Mouse (Mus musculus) megakaryocyte progenitor cell, adult 5-6 weeks (primary cell): ENCODE results near the gene Hesx1. TPM values are rescaled to one million over a fixed set of nuclear protein-coding genes. Genes with fewer than 3 reads are reported as not detected.
"Not testable (repeated sequence)": the region's sequence is repeated elsewhere in the genome, so short reads cannot be mapped to it uniquely, and the experiment has no call there.

Experiments used
- ATAC-seq: replicated peaks from 2 replicates; pipeline ENCODE4 v1.8.0; 2016; ENCODE audit warnings: mild to moderate bottlenecking, moderate TSS enrichment, inconsistent platforms; ENCODE audit not compliant: poor library complexity
- total RNA-seq, 2 experiments: library from RNA; stranded (forward) in 1 of 2; stranded (reverse) in 1 of 2; fragments of 157-497, 149-512 nt in 1 of 2; fragments of 200-1000 nt in 1 of 2; gene quantifications; 2 replicates each; pipeline versions ENCODE4 v1.2.3 to v1.2.4; 2015 to 2017

The Hesx1 gene
- 1.0 and 1.4 TPM in 2 replicates for total RNA-seq (2015)
- total RNA-seq (2017) = 1.1 and 1.3 TPM in 2 replicates

DNA sequence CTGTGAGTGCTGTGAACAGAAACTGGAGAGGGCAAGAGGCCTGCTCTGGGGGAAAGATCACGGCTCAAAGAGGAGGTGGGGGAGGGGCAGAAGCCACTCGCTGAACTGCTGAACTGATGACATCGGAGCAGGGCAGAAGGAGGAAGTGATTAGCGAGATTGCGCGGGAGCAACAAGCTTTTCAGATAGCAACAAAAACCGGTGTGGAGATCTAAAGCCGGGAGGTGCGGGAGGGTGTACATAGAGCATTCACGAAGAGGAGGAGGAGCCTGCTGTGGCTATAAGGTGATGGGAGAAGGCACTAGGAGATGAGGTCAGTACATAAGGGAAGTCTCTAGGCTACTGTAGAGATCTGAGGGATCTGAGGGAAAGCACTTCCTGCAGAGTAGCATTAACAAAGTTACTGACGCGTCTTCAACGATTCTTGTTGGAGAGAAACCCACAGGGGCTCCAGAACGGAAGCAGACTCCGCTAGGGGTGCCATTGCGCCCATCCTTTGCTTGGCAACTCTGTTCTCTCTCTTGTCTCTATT lies at the start of gene Hesx1:
TSS of gene Hesx1 (plus strand) at position 206 of the 531 bp plus-strand sequence.
- peak; percentile 95 for ATAC-seq

- not testable (repeated sequence) for ATAC-seq
Measured at GRCm38 (mm10) chr14:26956139-26956538, 38.1 kb upstream of the Hesx1 start.

DNA sequence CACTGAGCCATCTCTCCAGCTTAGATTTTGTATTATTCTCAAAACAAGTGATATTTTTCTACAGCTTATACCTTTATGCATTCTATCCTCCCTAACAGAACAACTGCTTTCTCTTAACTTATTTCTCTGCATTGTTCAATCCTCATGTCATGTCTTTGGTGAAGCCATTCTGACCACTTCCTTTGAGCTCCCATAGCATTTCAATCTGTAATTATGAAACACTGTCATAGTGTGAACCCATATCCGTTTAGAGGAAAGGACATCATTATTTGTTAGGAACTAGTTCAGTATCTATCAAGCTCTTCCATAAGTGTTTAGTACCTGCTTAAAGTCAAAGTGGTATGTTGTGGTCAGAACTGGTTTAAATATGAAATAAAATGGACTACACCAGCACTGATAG lies 33.7 kb upstream of the Hesx1 start:
- peak; percentile 69 for ATAC-seq

DNA sequence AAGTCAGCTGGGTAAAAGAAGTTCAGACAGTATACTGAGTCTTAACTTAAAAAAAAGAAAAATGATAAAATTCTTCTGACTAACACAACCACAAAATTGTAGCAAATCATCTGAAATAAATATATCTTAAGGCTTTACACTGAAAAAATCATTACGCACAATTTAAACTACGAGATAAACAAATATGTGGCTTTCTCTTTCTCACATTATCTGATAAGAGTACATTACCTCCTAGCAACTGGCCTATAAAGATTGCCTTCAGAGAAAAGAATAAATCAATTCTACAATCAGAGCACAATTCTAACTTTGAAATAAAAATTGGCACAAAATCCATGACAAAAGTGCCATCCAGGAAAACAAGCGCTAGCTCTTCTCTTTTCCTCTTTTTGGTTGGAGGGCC lies 25.1 kb upstream of the Hesx1 start:
- ATAC-seq = no peak

DNA sequence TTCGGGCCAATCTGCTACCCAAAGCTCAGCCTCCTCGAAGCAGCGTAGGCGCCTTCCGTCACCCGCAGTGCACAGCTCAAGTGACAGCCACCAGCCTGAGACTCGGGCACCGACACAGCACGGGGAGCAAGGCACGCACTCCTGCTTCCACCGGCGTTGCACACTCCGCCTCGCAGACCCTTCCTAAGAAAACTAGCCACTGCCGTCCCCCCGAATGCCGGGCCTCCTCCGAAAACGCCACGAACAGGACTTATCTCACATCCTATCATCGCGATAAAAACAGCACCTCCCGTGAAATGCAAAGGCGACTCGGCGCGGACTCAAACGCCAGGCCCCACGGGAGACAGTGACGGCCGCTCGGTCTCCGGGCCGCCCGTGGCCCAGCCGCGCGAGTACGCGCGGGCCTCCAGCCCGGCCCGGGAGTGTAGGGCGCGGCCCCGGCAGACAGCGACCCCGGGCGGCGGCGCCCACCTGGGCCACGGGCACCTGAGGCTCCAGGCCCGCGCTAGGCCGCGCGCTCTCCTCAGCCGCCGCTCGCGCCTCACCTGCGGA lies 24.3 kb upstream of the Hesx1 start:
- ATAC-seq = peak; percentile 54

DNA sequence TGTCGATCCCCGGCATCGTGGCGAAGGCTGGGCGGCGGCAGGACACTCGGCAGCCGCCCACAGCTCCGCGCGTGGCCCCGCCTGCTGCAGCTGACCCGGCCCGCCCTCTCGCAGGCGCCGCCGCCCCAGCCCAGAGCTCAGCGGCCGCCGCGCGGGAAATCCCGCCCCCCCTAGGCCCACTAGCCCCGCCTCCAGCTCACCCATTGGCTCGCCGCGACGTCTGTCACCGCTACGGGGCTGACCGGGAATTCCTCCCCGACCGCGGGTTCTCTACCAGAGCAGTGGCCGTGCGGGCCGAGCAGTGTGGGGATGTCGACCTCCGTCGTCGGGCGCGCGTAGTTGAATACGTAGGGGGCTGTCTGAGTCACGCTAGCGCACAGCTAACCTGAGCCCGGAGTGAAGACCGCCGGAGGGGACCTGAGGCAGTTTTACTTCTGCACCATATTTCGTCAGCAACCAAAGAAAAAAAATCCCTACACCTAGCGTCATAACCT lies 23.7 kb upstream of the Hesx1 start:
- ATAC-seq = peak; percentile 94

DNA sequence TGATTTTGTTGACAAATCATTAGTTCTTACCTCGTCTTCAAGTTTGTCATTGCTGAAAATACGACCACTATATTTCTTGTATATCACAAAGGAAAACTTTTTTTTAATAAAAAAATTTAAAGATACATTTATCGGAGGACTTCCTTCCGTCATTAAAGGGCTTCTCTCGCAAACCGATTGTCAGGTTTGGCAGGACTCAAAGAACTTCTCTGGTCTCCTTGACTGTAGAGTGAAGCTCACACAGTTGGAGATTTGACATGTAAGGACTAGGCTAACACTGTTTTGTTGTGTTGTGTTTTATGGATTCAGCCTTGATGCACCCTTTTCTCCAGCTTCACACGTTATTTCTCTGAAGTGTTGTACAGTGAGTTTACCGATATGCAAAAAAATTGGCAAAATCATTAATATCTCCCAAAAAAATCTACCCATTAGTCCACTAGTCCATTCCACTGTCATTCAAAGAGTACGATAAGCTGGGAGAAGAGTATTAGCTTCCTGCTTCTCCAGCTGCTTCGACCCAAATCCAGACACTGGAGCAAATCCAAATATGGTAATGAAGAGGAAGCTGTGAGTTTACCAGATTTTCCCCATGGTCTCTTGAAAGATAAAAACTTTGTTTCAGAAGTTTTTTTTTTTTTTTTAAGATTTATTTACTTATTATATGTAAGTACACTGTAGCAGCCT lies 23.0 kb upstream of the Hesx1 start, which contains the start of gene Appl1:
TSS of gene Appl1 (minus strand) at position 127 of the 684 bp plus-strand sequence.
- no peak for ATAC-seq

DNA sequence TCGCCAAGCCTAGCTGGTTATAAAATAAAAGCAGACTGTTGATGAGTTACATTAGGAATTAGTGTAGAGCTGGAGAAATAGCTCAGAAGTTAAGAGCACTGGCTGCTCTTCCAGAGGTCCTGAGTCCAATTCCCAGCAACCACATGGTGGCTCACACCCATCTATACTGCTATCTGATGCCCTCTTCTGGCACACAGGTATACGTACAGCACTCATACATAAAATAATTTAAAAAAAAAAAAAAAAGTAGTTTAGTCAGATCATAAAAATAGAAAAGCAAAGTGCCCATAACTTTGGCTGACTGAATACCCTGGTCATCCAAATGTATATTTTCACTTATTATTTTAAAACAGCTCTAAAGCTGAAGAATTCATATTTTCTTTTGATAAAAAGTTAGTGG lies 21.1 kb upstream of the Hesx1 start:
- ATAC-seq = no peak

- ATAC-seq = no peak
Measured at GRCm38 (mm10) chr14:26975490-26975889, 18.7 kb upstream of the Hesx1 start.

- ATAC-seq = peak; percentile 72
Measured at GRCm38 (mm10) chr14:26976212-26976611, 18.0 kb upstream of the Hesx1 start.

DNA sequence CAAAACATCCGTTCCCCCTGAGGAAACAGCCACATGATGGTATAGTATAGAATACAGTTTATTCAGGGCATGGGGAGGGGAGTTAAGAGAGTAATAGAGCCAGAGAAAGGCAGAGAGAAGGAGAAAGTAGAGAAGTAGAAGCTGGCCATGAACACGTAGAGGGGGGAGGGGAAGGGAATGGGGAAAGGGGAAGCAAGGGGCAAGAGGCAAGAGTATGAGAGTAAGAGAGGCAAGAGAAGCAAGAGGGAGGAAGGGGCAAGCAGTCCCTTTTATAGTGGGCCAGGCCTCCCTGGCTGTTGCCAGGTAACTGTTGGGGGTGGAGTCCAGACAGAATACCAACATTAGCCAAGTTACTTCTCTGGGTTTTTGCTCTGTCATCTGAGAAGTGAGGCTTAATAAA lies 16.7 kb upstream of the Hesx1 start:
- ATAC-seq = peak; percentile 62

GRCm38 (mm10) chr14:26979808-26980207 lies 14.4 kb upstream of the Hesx1 start:
- no peak for ATAC-seq

DNA sequence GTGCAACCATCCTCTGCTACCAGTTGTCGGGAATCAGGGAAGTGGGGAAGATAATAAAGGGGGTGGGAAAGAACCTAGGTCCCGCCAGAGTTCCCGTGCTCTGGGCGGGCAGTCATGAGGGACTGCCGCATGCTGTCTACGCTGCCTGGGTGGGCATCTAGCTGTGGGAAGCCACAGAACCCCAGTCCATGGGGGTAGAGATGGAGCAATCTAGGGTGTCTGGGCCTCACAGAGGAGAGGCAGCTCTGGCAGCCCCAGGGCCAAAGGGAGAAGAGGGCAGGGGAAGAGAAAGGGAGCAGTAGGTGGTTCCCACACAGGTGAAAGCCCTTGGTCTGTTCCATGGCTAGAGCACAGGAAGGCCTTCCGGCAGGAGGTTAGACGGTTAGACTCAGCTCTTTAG lies 13.2 kb upstream of the Hesx1 start:
- ATAC-seq = no peak

DNA sequence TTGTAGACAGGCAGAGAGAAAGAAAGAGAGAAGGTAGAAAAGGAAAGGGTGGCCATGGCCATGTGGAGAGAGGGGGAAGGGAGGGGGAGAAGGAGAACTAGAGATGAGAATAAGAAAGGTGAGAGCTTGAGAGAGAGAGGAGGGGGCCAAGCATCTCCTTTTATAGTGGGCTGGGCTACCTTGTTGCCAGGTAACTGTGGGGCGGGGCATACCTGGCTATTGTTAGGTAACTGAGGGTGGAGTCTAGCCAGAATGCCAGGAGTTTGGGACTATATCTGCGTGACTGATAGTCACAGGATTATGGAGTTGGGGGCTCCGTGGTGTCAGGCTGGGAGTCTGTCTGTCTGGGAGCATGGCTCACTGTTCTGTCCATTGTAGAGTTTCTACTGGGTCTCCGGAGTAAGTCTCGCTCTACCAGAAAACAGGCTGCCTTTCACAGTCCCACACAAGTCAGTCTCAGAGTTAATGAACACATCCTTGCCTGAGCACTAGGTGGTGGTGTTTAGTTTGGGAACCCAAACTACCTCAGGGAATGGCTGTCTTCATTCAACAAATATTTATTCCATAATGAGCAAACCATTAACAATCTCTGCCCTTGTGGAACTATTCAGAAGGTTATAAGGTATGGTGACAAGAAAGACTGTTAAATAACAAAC lies 12.6 kb upstream of the Hesx1 start:
- no peak for ATAC-seq

GRCm38 (mm10) chr14:26982150-26982530 lies 12.1 kb upstream of the Hesx1 start:
- no peak for ATAC-seq

- ATAC-seq = no peak
Measured at GRCm38 (mm10) chr14:26988694-26989093, 5.5 kb upstream of the Hesx1 start.

DNA sequence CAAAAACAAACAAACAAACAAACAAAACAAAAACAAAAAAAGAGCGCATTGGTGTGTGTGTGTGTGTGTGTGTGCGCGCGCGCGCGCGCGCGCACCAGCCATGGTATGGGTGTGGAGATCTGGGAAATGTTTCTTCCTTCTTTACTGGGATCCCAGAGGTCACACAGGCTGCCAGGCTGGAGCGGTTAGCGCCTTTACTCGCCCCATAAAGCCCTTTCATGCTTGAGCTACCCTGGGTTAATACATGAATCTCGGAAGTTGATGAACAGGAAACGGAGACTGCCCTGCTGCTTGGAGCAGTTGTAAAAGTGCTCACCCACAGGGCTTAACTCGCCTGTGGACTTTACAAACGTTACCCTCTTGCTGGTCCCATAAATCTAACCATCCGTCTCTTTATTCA lies 2.6 kb upstream of the Hesx1 start:
- ATAC-seq = no peak

GRCm38 (mm10) chr14:26993427-26993826 lies 789 bp upstream of the Hesx1 start:
- no peak for ATAC-seq

- no peak for ATAC-seq
Measured at GRCm38 (mm10) chr14:26996257-26996656, 2.0 kb downstream of the Hesx1 start.

DNA sequence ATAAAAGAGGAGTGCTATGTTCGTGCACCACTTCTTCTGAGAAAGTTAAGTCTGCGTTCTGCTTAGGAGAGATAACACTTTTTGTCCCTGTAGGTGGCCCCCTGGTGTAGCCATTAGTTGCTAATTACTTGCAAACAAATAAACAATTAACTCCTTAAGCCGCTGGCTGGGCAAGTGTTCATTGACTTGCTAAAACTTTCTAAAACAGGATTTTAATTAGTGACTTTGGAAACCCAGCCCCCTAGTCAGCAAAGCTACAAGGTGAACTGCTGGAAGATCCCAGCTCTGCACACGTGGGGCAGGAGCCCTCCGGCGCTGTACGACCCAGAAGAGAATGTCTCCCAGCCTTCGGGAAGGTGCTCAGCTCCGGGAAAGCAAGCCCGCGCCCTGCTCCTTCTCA lies 6.2 kb downstream of the Hesx1 start:
- peak; percentile 65 for ATAC-seq

- no peak for ATAC-seq
Measured at GRCm38 (mm10) chr14:27004906-27005305, 10.7 kb downstream of the Hesx1 start.

DNA sequence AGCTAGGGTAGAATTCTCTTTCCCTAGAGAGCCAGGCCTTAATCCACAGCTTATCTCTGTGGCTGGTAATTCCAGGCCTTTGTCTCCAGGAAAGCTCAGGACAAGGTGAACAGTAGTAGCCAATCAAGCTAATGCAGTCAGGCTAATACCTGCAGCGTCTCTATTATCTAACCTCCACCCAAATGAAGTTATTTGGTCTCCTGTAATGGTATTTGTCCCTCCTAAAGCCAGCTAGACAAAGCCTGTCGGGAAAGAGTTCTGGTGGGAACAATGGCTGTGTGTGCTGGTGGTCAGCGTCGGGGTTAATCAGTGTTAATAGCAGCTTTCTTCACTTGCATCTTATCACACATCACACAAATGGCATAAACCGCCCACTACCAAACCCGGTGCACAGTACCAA lies 11.7 kb downstream of the Hesx1 start:
- no peak for ATAC-seq
